Mouse (Mus musculus) monocyte, adult 2 months (primary cell): ENCODE measurements around the gene Olfr1174-ps.

Experiments
- DNase-seq, 2 experiments: peaks; one replicate each; pipeline ENCODE4 v3.0.0; 2022; ENCODE audit warnings: low spot score in 2 of 2, low read depth in 1 of 2

Olfr1174-ps gene

DNA sequence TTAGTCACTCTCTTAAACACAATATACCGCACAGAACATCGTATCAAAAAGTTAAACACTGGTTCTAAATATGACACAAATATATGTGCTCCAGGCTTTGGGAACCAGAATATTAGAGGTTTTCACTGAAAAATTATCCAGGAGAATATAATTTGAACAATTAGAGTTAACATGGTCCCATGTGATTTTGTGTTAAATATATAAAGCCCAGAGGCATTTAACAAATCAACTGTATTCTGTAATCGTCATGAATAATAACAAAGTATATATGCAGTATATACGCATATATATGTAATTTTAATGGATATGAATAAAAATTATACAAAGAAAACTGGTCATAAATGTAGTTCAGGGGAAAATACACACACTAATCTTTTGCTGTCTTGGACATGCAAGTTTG lies at the start of gene Olfr1174-ps:
Gene Olfr1174-ps, minus strand, starts transcription at position 101 of the 400 bp plus-strand sequence.
- no peak for DNase-seq

DNA sequence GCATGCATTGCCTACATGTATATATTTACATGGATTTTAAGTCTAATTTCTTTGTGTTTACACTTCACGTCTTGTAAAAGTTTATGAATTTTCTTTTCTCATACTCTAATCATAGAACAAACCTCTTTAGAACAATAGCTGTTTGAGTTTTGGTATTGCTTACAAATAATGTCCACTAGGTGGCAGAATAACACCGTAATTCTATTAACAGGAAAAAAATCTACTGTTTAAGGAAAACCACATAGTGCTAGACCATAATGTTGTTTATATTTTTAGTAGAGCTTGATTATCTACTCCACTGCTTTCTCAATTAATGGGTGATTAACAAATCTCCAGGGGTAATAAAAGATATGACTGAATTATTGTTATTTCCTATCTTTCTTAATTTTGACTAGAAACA lies 41.4 kb upstream of the Olfr1174-ps start:
- DNase-seq, result no peak

DNA sequence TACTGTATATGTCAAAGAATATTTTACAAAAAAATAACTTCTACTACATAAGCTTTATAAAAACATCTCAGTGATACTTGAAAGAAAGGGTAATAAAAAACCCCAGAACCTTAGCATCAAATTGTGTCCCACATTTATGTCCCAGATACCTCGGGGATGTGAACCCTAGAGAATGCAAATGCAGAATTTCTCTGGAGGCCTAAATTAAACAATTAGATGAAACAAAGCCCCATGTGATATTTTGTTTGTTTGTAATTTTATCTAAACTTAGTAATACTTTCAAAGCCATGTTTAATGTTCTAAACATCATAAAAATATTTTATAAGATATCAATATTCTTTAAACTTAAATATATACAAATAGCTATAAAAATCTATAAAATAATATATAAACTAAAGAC lies 31.5 kb upstream of the Olfr1174-ps start, which contains the start of gene Olfr1177-ps:
Gene Olfr1177-ps, minus strand, starts transcription at position 101 of the 400 bp plus-strand sequence.
- no peak for DNase-seq

DNA sequence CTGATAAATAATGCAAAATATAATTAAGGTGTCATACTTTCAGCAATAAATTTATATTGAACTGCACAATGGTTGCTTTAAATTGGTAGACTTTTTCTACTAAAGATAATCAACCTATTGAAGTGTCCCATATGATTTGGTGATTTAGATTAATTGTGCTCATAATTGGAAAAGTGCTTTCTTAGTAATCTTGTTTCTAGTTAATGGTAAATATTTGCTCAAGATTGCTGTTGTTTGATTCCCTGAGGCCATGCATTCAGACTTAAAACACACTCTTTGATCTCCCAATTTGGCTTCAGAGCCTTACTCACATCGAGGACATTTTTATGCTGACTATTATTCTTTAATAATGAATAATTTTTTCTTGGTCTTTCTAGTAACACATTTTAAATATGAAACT lies 21.5 kb upstream of the Olfr1174-ps start, which contains the start of gene Olfr1176:
Gene Olfr1176, plus strand, starts transcription at position 301 of the 400 bp plus-strand sequence.
- DNase-seq, result no peak

DNA sequence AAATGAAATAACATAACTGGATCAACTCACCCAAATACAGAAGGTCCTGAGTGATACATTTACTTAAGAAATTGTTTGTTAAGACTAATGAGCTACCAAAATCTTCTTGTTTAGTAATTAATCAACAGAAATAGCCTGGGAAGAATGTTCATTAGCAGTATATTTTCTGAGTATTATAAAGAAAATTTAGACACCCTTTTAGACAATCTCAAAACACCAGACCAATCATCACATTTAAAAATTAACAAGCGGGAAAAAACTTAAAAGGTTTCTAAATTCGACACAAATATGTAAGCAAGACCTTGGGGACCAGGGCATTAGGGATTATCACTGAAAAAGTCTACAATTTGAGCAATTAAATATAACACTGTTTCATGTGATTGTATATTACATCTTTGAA lies 12.2 kb upstream of the Olfr1174-ps start, which contains the start of gene Olfr1175-ps:
Gene Olfr1175-ps, minus strand, starts transcription at position 101 of the 400 bp plus-strand sequence.
- DNase-seq, result no peak

DNA sequence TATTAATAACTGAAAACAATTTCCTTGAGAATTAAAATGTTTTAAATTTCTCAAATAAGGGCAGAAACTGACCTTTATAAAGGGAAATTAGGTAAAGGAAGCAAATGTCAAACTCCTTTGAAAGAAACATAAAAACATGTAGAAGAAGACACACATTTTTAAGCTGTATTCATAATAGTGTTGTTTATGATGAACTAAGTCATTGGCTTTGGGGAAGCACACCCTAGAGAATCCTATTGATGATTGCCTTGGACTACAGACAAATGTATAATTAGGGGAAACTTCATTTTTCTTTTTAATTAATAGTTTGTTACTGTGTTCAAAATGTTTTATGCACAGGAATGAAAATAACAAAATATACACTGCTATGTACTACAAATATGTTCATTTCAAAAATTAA lies 35.2 kb downstream of the Olfr1174-ps start, which contains the start of gene Olfr1173:
Gene Olfr1173, minus strand, starts transcription at position 101 of the 400 bp plus-strand sequence.
- DNase-seq, result no peak
